Mouse (Mus musculus) forelimb bud, embryonic 11.5 days (tissue): ENCODE data around the gene Clec9a.

ENCODE experiments used
- DNase-seq: peaks from one replicate; pipeline ENCODE4 v3.0.0-alpha.2; 2012; ENCODE audit warnings: low read depth, low spot score

The Clec9a gene

GRCm38 (mm10) chr6:129425217-129425616, 16.6 kb downstream of the Clec9a start:
- no peak for DNase-seq

- no peak for DNase-seq
These were observed 17.1 kb downstream of the Clec9a start for GRCm38 (mm10) chr6:129425812-129426211.

DNA sequence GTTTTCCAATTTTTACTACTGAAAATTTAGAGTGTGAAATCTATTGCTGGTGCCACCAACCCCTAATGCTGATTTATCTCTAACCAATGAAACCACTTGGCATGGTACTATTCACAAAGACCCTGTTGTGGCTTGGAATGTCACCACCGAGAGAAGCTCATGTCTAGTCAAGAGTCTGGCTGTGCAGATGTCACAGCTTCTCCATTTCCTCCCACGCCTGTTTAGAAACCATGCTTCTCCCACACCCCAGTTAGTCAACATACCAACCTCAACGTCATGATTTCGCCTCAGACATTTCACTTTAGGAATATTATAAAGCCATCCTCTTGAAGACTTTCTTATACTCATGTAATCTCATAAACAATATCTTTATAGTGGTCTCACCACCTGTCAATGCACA, 18.6 kb downstream of the Clec9a start:
- DNase-seq = no peak

GRCm38 (mm10) chr6:129434239-129434638, 25.6 kb downstream of the Clec9a start:
- no peak for DNase-seq

GRCm38 (mm10) chr6:129436025-129436424, 27.4 kb downstream of the Clec9a start:
- no peak for DNase-seq

DNA sequence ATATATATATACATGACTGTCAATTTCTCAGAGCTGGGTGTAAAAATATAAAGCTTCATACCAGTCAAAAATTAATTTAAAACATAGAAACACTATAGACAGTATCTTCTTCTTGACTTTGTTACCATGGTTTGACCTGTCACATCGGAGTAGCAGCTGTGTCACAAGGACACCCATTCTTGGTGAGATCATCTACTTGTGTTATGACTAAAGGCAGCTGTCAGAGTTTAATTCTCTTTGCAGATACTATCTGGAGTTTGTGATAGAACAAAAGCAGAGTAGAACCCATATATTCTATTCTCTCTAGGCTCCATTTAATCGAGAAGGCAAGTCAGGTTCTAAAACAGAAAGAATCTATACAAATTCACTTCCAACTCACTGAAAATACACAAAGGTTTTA, 29.4 kb downstream of the Clec9a start:
- no peak for DNase-seq

- no peak for DNase-seq
These were observed 41.1 kb downstream of the Clec9a start for GRCm38 (mm10) chr6:129449743-129450142.

- DNase-seq = no peak
These were observed 42.9 kb downstream of the Clec9a start, which contains the start of gene Clec1a for GRCm38 (mm10) chr6:129451411-129452039. Clec1a (minus strand) TSS chr6:129452000.

DNA sequence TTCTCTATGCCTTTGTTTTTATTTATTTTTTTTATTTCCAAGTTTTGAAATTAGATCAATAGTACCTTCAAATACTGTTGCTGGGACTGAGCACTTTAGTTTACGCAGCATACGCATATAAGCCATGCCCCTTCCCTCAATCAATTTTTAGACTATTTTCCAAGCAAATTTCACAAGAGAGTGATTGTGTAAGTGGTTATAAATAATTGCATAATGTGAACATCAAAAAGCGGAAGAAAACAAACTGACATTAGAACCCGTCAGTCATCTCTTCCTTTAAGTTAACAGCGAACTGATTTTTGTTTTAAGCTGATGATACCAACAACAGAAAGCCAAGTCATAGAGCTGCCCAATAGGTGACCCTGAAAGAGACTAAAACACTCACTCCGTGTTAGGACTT, 62.7 kb downstream of the Clec9a start:
- no peak for DNase-seq

DNA sequence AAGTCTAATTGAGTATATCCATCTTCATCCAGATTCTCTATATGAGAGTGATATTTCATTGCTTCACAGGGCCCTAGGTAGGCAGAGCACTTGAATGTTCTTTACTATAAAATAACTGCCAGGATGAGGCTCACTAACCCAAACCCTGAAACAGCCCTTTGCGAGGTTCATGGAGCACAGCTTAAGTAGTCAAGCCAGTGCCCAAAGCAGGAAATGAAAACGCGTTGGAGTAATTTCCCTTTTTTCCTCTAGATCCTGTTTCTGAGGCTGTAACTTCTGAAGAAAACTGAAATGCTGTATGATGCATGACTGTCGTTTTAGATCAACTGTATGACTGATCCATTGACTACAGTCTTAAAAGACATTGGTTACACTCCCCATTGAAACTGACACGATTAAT, 64.0 kb downstream of the Clec9a start:
- DNase-seq = no peak
